Mouse (Mus musculus) heart, adult 2 months (tissue): ENCODE measurements at regions not wholly inside any gene's neighbourhood (a gene's known extent, or its start where the extent isn't known, plus 50 kb on each side); places are given as distances from the start of the nearest gene placed in this dataset.

Experiments used
- DNase-seq, 2 experiments: peaks; one replicate each; pipeline ENCODE4 v3.0.0; 2021
- H3K27ac ChIP-seq: fragments of 200-600 bp; 2 replicates; pipeline ENCODE4 v1.8.1; 2022
- H3K27me3 ChIP-seq: fragments of 200-500 bp; 2 replicates; pipeline ENCODE4 v1.6.1; 2012; ENCODE audit warnings: mild to moderate bottlenecking, low read length, inconsistent platforms, mixed read lengths; ENCODE audit not compliant: control insufficient read depth, insufficient read depth
- H3K36me3 ChIP-seq: fragments of 200-500 bp; 2 replicates; pipeline ENCODE4 v1.6.1; 2012; ENCODE audit warnings: low read length, inconsistent platforms; ENCODE audit not compliant: control insufficient read depth, insufficient read depth
- H3K4me1 ChIP-seq: fragments of 200-500 bp; 2 replicates; pipeline ENCODE4 v1.6.1; 2011; ENCODE audit warnings: low read length; ENCODE audit not compliant: control insufficient read depth, insufficient read depth
- H3K4me3 ChIP-seq: fragments of 200-600 bp; 2 replicates; pipeline ENCODE4 v1.8.1; 2022
- H3K79me2 ChIP-seq: fragments of 200-500 bp; replicated peaks from 2 replicates; pipeline ENCODE4 v1.6.1; 2012; ENCODE audit warnings: mild to moderate bottlenecking, inconsistent platforms, low read length, moderate library complexity, mixed read lengths; ENCODE audit not compliant: control insufficient read depth, insufficient read depth
- H3K9ac ChIP-seq: fragments of 200-500 bp; 2 replicates; pipeline ENCODE4 v1.6.1; 2012; ENCODE audit warnings: low read depth, mild to moderate bottlenecking, control low read depth, inconsistent platforms, low read length, mixed read lengths
- CTCF ChIP-seq: fragments of 200-600 bp; IDR thresholded peaks from 2 replicates; pipeline ENCODE4 v1.8.1; 2022; ENCODE audit warnings: antibody characterized with exemption, mild to moderate bottlenecking, moderate library complexity
- EP300 ChIP-seq: fragments of 200-500 bp; IDR thresholded peaks from 2 replicates; pipeline ENCODE4 v1.6.1; 2011; ENCODE audit warnings: low read depth, low read length, control low read depth; ENCODE audit not compliant: insufficient read depth
- POLR2A ChIP-seq: fragments of 200-500 bp; IDR thresholded peaks from 2 replicates; pipeline ENCODE4 v1.6.1; 2011; ENCODE audit warnings: mild to moderate bottlenecking, low read depth, low read length, control low read depth; ENCODE audit not compliant: insufficient read depth
- WGBS: fragments of 180-500 bp; shearing (Covaris S2); methylation state at CpG from one replicate; pipeline ENCODE4 v1.1.7; 2018; 5-methylcytosine and 5-hydroxymethylcytosine counted together
- intact Hi-C: fragments of 180-260 bp; cut with DNase I; formaldehyde crosslinking; loops from one replicate; pipeline ENCODE4 v1.15.1; 2025

GRCm38 (mm10) chr1:69367531-69367930 is 259.7 kb upstream of the Erbb4 start:
- WGBS = 26% methylated on average over 1 of the region's 1 CpGs
- Histone ChIP-seq H3K36me3 (no peaks in the 10 kb centered on the region), H3K27ac (no peak overlapping the region), H3K79me2 (no peaks in the 10 kb centered on the region), H3K4me3 (no peak overlapping the region), H3K9ac (no peak overlapping the region), H3K27me3 (no peaks in the 10 kb centered on the region), H3K4me1 (no peaks in the 10 kb centered on the region)
- TF ChIP-seq EP300 = no peak
- no peak for TF ChIP-seq CTCF
- TF ChIP-seq POLR2A = no peak
- intact Hi-C loops = no loop called here
- no peak for DNase-seq

GRCm38 (mm10) chr1:69364069-69364468 is 256.2 kb upstream of the Erbb4 start:
- no peak for TF ChIP-seq EP300
- no peak for TF ChIP-seq CTCF
- TF ChIP-seq POLR2A = no peak
- no peaks in the 10 kb centered on the region for H3K36me3 ChIP-seq
- H3K79me2 ChIP-seq = no peaks in the 10 kb centered on the region
- no peaks in the 10 kb centered on the region for H3K4me1 ChIP-seq
- no peak overlapping the region for H3K9ac ChIP-seq
- no peak overlapping the region for H3K4me3 ChIP-seq
- intact Hi-C loops = no loop called here
- no peak for DNase-seq
- H3K27me3 ChIP-seq = no peaks in the 10 kb centered on the region
- H3K27ac ChIP-seq = no peak overlapping the region

GRCm38 (mm10) chr1:69357548-69357947 is 249.7 kb upstream of the Erbb4 start:
- Histone ChIP-seq H3K27ac (no peak overlapping the region), H3K4me3 (no peak overlapping the region), H3K4me1 (no peaks in the 10 kb centered on the region), H3K36me3 (no peaks in the 10 kb centered on the region), H3K27me3 (no peaks in the 10 kb centered on the region), H3K79me2 (no peaks in the 10 kb centered on the region), H3K9ac (no peak overlapping the region)
- 78% methylated on average over 7 of the region's 7 CpGs for WGBS
- DNase-seq = no peak
- intact Hi-C loops = no loop called here
- no peak for TF ChIP-seq EP300
- no peak for TF ChIP-seq POLR2A
- TF ChIP-seq CTCF = no peak

- Histone ChIP-seq H3K79me2 (no peaks in the 10 kb centered on the region), H3K4me3 (no peak overlapping the region), H3K27ac (no peak overlapping the region), H3K9ac (no peak overlapping the region), H3K27me3 (no peaks in the 10 kb centered on the region), H3K4me1 (no peaks in the 10 kb centered on the region), H3K36me3 (no peaks in the 10 kb centered on the region)
- intact Hi-C loops = no loop called here
- DNase-seq = no peak
- TF ChIP-seq EP300 = no peak
- TF ChIP-seq POLR2A = no peak
- TF ChIP-seq CTCF = no peak
- 86% methylated on average over 2 of the region's 2 CpGs for WGBS
Observed at GRCm38 (mm10) chr1:69350417-69350816, 242.6 kb upstream of the Erbb4 start.

- Histone ChIP-seq H3K9ac (no peak overlapping the region), H3K27ac (no peak overlapping the region), H3K36me3 (no peaks in the 10 kb centered on the region), H3K4me3 (no peak overlapping the region), H3K79me2 (no peaks in the 10 kb centered on the region), H3K27me3 (no peaks in the 10 kb centered on the region), H3K4me1 (no peaks in the 10 kb centered on the region)
- TF ChIP-seq EP300 (no peak), POLR2A (no peak), CTCF (no peak)
- intact Hi-C loops = no loop called here
- 65% methylated on average over 6 of the region's 6 CpGs for WGBS
- DNase-seq = no peak
Observed at GRCm38 (mm10) chr1:69349826-69350225, 242.0 kb upstream of the Erbb4 start.

- H3K27me3 ChIP-seq = no peaks in the 10 kb centered on the region
- intact Hi-C loops = no loop called here
- TF ChIP-seq POLR2A (no peak), EP300 (no peak), CTCF (no peak)
- H3K79me2 ChIP-seq = no peaks in the 10 kb centered on the region
- H3K27ac ChIP-seq = no peak overlapping the region
- DNase-seq = no peak
- no peaks in the 10 kb centered on the region for H3K36me3 ChIP-seq
- H3K4me3 ChIP-seq = no peak overlapping the region
- no peak overlapping the region for H3K9ac ChIP-seq
- H3K4me1 ChIP-seq = no peaks in the 10 kb centered on the region
- 67% methylated on average over 4 of the region's 4 CpGs for WGBS
Observed at GRCm38 (mm10) chr1:69342100-69342499, 234.2 kb upstream of the Erbb4 start.
